Mouse (Mus musculus) left cerebral cortex, postnatal 25 days (tissue): Measurements from ENCODE around the gene Stum. TPM values are rescaled to one million over a fixed set of nuclear protein-coding genes. Genes with fewer than 3 reads are reported as not detected.
"Not testable (repeated sequence)": the region's sequence is repeated elsewhere in the genome, so short reads cannot be mapped to it uniquely, and the experiment has no call there.

ENCODE experiments used
- DNase-seq, 2 experiments: peaks; one replicate each; pipeline ENCODE4 v3.0.0; 2022; ENCODE audit warnings: low spot score in 2 of 2, mixed read lengths in 1 of 2
- intact Hi-C: fragments of 180-260 bp; cut with DNase I; formaldehyde crosslinking; loops from one replicate; pipeline ENCODE4 v1.15.1; 2025
- total RNA-seq, 2 experiments: library from RNA; stranded (reverse); gene quantifications; 2 replicates each; pipeline ENCODE4 v1.2.3; 2021

Stum gene
- 100 to 1,000 TPM; 157 to 180 TPM for total RNA-seq

- intact Hi-C loops: loop anchor here (2.0 to 5.0 kb wide), 4 partner anchors 19 to 216 kb away; partner anchors contain the start of gene Parp1
These were observed at the start of gene Stum for GRCm38 (mm10) chr1:180483399-180484291. Stum (minus strand) TSS chr1:180483504.

DNA sequence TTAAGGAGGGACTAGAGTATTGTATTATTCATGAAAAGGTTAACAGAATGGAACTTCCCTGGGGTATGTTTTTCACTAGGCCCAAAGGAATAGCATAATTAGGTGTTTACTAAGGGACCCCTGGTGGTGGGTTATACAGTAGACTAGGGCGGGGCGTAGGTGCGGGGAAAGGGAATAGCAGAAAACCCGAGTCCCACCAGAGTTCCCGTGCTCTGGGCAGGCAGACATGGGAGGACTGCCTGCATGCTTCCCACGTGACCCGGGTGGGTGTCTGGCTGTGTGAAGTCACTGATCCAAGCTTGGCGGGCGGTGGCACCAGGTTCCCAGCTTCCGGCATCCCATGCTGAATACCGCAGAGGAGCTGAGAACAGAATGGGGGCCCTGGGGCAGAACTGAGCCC, 49.4 kb upstream of the Stum start:
- no peak for DNase-seq
- intact Hi-C loops: no loop called here

More at GRCm38 (mm10) chr1:180483399-180484291, at the start of gene Stum:
- peak; percentile 75 to 84 for DNase-seq

- no peak for DNase-seq
- intact Hi-C loops: no loop called here
These were observed 47.4 kb upstream of the Stum start for GRCm38 (mm10) chr1:180530457-180531263.

DNA sequence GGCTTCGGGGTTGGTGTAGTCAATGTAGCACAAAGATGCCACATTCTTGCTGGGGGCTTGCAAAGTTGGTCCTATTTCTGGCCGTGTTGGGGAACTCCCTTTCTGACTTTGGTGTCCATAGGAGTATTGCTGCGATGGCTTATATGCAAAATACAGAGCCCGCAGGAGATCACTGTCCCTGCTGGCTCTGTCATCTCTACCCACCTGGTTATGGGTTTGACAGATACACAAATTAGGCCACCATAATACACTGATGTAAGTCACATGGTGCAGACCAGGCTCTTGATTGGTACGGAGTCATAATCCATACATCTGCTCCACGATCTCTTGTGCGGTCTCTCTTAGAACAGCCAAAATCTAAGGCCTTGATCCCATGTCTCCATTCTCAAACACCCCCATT, 46.5 kb upstream of the Stum start:
- intact Hi-C loops: no loop called here
- no peak for DNase-seq

DNA sequence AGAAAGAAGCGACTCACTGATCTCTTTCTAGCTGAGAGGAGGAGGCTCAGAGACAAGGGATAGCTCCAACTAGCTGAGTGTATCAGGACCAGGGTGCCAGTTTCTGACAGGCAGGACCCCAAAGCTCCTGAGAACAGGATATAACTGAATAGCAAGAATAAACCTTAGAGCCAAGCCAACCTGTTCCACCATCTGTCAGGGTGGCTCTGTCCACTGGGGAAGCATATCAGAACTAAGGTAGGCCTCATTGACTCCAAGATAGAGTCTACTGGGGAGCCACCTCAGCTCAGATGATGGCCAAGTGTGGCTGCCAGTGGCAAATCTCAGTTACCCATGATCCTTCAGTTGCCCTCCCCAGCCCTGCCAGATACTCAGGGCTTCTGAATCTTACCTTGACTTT, 42.0 kb upstream of the Stum start:
- DNase-seq: no peak
- intact Hi-C loops: no loop called here

GRCm38 (mm10) chr1:180523320-180523719, 40.0 kb upstream of the Stum start:
- intact Hi-C loops: no loop called here
- no peak for DNase-seq

DNA sequence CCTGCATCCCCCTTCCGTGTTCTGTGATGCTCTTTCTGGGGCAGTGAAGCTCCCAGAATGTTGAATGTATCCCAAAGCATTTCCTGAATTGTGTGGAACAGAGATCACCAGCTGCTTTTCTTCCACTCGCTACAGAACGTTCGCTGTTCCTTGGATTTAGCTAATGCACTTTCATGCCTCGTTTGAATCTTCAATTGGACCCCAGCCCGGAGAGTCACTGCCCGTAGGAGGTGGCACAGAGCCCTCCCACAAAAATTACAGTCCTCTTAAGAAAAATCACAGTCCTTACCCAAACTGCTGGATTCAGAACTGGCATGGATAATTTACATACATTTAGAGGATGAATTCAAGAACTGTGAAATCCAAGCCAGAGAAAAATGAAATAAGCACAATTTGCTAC, 36.9 kb upstream of the Stum start:
- peak; percentile 69 to 96 for DNase-seq
- intact Hi-C loops: loop anchor here (1.0 to 2.0 kb wide), 4 partner anchors 10 to 48 kb away; partner anchors contain the start of genes Parp1 and Stum

- intact Hi-C loops: no loop called here
These were observed 36.2 kb upstream of the Stum start for GRCm38 (mm10) chr1:180519520-180519919.

DNA sequence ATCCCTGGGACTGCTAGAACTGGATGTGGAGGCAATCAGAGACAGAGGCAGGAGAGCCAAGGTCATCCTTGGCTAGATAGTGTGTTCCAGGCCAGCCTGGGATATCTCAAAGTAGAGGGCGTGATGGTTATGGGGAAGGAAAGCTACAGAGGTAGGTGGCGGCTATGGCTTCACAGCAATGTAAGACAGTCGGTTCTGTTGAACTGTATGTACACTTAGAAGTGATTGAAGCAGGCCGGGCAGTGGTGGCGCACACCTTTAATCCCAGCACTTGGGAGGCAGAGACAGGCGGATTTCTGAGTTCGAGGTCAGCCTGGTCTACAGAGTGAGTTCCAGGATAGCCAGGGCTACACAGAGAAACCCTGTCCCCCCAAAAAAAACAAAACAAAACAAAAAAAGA, 35.6 kb upstream of the Stum start:
- intact Hi-C loops, DNase-seq: not testable (repeated sequence)

More at GRCm38 (mm10) chr1:180519520-180519919, 36.2 kb upstream of the Stum start:
- no peak for DNase-seq

DNA sequence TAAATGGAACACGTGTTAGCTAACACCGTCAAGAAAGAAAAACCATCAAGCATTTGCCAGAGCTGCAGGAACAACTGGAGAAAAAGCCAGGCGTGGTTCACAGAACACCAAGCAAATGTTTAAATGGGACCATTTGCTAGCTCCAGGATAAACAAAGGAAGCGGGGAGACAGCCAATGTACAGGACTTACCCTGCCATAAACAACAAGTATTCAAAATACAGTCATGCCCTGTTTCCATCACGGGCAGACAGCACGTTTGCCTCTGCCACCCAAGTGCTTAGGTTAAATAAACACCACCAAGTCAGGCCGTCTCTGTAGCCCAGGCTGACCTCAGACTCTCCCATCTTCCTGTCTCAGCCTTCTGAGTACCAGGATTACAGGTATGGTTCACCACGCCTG, 35.1 kb upstream of the Stum start:
- intact Hi-C loops: no loop called here
- no peak for DNase-seq

- intact Hi-C loops: no loop called here
- DNase-seq: peak in 1 of 2 experiments; percentile 73
These were observed 34.2 kb upstream of the Stum start for GRCm38 (mm10) chr1:180517390-180518054.

GRCm38 (mm10) chr1:180514077-180514476, 30.8 kb upstream of the Stum start:
- no peak for DNase-seq
- intact Hi-C loops: no loop called here

DNA sequence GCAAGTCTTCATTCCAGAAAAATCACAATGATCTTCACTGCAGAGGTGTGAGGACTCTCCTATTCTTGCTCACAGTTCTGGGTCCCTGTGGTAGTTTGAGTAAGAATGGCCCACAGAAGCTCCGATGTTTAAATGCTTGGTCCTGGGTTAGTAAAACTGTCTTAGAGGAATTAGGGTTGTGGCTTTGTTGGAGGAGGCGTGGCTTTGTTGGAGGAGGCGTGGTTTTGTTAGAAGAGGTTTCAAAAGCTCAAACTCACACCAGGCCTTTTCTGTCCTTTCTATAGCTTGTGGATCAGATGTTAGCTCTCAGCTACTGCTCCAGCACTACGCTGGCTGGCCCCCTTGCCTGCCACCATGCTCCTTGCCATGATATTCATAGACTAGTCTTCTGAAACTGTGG, 27.6 kb upstream of the Stum start:
- intact Hi-C loops: loop anchor here (1.0 to 2.0 kb wide), 2 partner anchors 9 to 46 kb away; no protein-coding TSS in a partner anchor
- no peak for DNase-seq

- DNase-seq: peak; percentile 70 to 88
- intact Hi-C loops: loop anchor here (1.0 to 2.0 kb wide), 2 partner anchors 10 to 46 kb away; no protein-coding TSS in a partner anchor
These were observed 27.1 kb upstream of the Stum start for GRCm38 (mm10) chr1:180510442-180510841.

DNA sequence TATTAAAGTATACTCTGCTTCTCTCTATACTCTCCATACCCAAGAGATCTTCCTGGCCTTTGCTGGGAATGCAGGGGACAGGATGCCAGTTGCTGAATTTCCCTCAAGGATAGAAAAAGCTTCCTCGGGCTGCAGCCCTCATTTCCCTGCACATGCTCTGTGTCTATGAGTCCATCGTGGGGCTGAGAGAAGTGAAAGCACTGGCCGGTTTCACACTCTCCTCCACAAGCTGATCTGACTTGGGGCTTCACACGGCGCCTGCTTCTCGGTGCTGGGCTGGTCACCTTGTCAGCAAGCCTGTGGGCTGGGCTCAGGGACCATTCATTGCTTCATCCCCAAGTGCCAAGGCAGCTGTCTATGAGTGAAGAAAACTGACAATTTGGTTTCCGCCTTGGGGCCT, 25.4 kb upstream of the Stum start:
- DNase-seq: no peak
- intact Hi-C loops: no loop called here

GRCm38 (mm10) chr1:180507291-180507791, 24.0 kb upstream of the Stum start:
- intact Hi-C loops: no loop called here
- peak; percentile 69 to 95 for DNase-seq

- DNase-seq: no peak
- intact Hi-C loops: no loop called here
These were observed 23.0 kb upstream of the Stum start for GRCm38 (mm10) chr1:180506341-180506740.

GRCm38 (mm10) chr1:180504899-180505298, 21.6 kb upstream of the Stum start:
- intact Hi-C loops: no loop called here
- no peak for DNase-seq

GRCm38 (mm10) chr1:180503484-180503883, 20.2 kb upstream of the Stum start:
- intact Hi-C loops: no loop called here
- no peak for DNase-seq

- no peak for DNase-seq
- intact Hi-C loops: no loop called here
These were observed 19.3 kb upstream of the Stum start for GRCm38 (mm10) chr1:180502566-180502965.
